Mouse (Mus musculus): ENCODE results near the gene Cacna1e. TPM values are rescaled to one million over a fixed set of nuclear protein-coding genes. Genes with fewer than 3 reads are reported as not detected.

The Cacna1e gene
- polyA plus RNA-seq, 1 experiment from 2014 or later = 0.20 TPM

- no peak overlapping the region for H3K4me2 ChIP-seq (ENCODE audit: low read depth, low read length)
- no peaks in the 10 kb centered on the region for H3K27me3 ChIP-seq (ENCODE audit: insufficient read depth, low read length)
- H3K9me3 ChIP-seq (ENCODE audit: low read length) = no peaks in the 10 kb centered on the region
- DNase-seq (no peak), ATAC-seq (no peak)
- no peak overlapping the region for H3K27ac ChIP-seq (ENCODE audit: low read depth)
- H3K4me3 ChIP-seq (ENCODE audit: low read depth, low read length) = no peak overlapping the region
- no peak for TF ChIP-seq CTCF (IDR thresholded peaks at IDR 0.05; ENCODE audit: low read depth)
- no peak for TF ChIP-seq EP300 (IDR thresholded peaks at IDR 0.05; ENCODE audit: low read depth)
- no peak overlapping the region for H3K9ac ChIP-seq (replicated peaks)
- no peaks in the 10 kb centered on the region for H3K36me3 ChIP-seq (replicated peaks; ENCODE audit: insufficient read depth, low read length)
- WGBS (ENCODE audit: insufficient replicate concordance) = 76% methylated on average over 10 of the region's 10 CpGs
- H3K4me1 ChIP-seq (ENCODE audit: insufficient read depth) = no peaks in the 10 kb centered on the region
Observed at GRCm38 (mm10) chr1:154831269-154832167, 52.8 kb downstream of the Cacna1e start.

- Histone ChIP-seq H3K36me3 (replicated peaks; ENCODE audit: insufficient read depth, low read length) (no peaks in the 10 kb centered on the region), H3K4me1 (ENCODE audit: insufficient read depth) (no peaks in the 10 kb centered on the region), H3K27me3 (ENCODE audit: insufficient read depth, low read length) (no peaks in the 10 kb centered on the region), H3K4me3 (ENCODE audit: low read depth, low read length) (no peak overlapping the region), H3K4me2 (ENCODE audit: low read depth, low read length) (no peak overlapping the region), H3K9me3 (ENCODE audit: low read length) (no peaks in the 10 kb centered on the region), H3K9ac (replicated peaks) (no peak overlapping the region), H3K27ac (ENCODE audit: low read depth) (no peak overlapping the region)
- TF ChIP-seq CTCF (IDR thresholded peaks at IDR 0.05; ENCODE audit: low read depth) = no peak
- DNase-seq (no peak), ATAC-seq (no peak)
- WGBS (ENCODE audit: insufficient replicate concordance) = 77% methylated on average over 6 of the region's 6 CpGs
Observed at GRCm38 (mm10) chr1:154830051-154830450, 54.2 kb downstream of the Cacna1e start.

GRCm38 (mm10) chr1:154823098-154823497 lies 61.2 kb downstream of the Cacna1e start:
- no peaks in the 10 kb centered on the region for H3K9me3 ChIP-seq (ENCODE audit: low read length)
- H3K9ac ChIP-seq (replicated peaks) = no peak overlapping the region
- no peak overlapping the region for H3K27ac ChIP-seq (ENCODE audit: low read depth)
- DNase-seq (no peak), ATAC-seq (no peak)
- no peak overlapping the region for H3K4me3 ChIP-seq (ENCODE audit: low read depth, low read length)
- WGBS (ENCODE audit: insufficient replicate concordance) = 50% methylated on average over 3 of the region's 3 CpGs
- no peaks in the 10 kb centered on the region for H3K4me1 ChIP-seq (ENCODE audit: insufficient read depth)
- TF ChIP-seq EP300 (IDR thresholded peaks at IDR 0.05; ENCODE audit: low read depth) = no peak
- no peak for TF ChIP-seq CTCF (IDR thresholded peaks at IDR 0.05; ENCODE audit: low read depth)
- no peaks in the 10 kb centered on the region for H3K36me3 ChIP-seq (replicated peaks; ENCODE audit: insufficient read depth, low read length)
- no peak overlapping the region for H3K4me2 ChIP-seq (ENCODE audit: low read depth, low read length)
- no peaks in the 10 kb centered on the region for H3K27me3 ChIP-seq (ENCODE audit: insufficient read depth, low read length)

- TF ChIP-seq EP300 (IDR thresholded peaks at IDR 0.05; ENCODE audit: low read depth) (no peak), CTCF (IDR thresholded peaks at IDR 0.05; ENCODE audit: low read depth) (no peak)
- Histone ChIP-seq H3K4me1 (ENCODE audit: insufficient read depth) (no peaks in the 10 kb centered on the region), H3K27me3 (ENCODE audit: insufficient read depth, low read length) (no peaks in the 10 kb centered on the region), H3K4me2 (ENCODE audit: low read depth, low read length) (no peak overlapping the region), H3K27ac (ENCODE audit: low read depth) (no peak overlapping the region), H3K36me3 (replicated peaks; ENCODE audit: insufficient read depth, low read length) (no peaks in the 10 kb centered on the region), H3K9me3 (ENCODE audit: low read length) (no peaks in the 10 kb centered on the region), H3K4me3 (ENCODE audit: low read depth, low read length) (no peak overlapping the region), H3K9ac (replicated peaks) (no peak overlapping the region)
- ATAC-seq (no peak), DNase-seq (no peak)
- 76% methylated on average over 7 of the region's 7 CpGs for WGBS (ENCODE audit: insufficient replicate concordance)
Observed at GRCm38 (mm10) chr1:154820422-154820821, 63.9 kb downstream of the Cacna1e start.

GRCm38 (mm10) chr1:154819960-154820359 lies 64.3 kb downstream of the Cacna1e start:
- ATAC-seq = no peak
- no peaks in the 10 kb centered on the region for H3K27me3 ChIP-seq (ENCODE audit: insufficient read depth, low read length)
- no peaks in the 10 kb centered on the region for H3K36me3 ChIP-seq (replicated peaks; ENCODE audit: insufficient read depth, low read length)
- H3K4me3 ChIP-seq (ENCODE audit: low read depth, low read length) = no peak overlapping the region
- DNase-seq = no peak
- no peak overlapping the region for H3K27ac ChIP-seq (ENCODE audit: low read depth)
- no peak overlapping the region for H3K9ac ChIP-seq (replicated peaks)
- no peaks in the 10 kb centered on the region for H3K9me3 ChIP-seq (ENCODE audit: low read length)
- H3K4me2 ChIP-seq (ENCODE audit: low read depth, low read length) = no peak overlapping the region
- H3K4me1 ChIP-seq (ENCODE audit: insufficient read depth) = no peaks in the 10 kb centered on the region
- TF ChIP-seq CTCF (IDR thresholded peaks at IDR 0.05; ENCODE audit: low read depth) = no peak
- TF ChIP-seq EP300 (IDR thresholded peaks at IDR 0.05; ENCODE audit: low read depth) = no peak
- 71% methylated on average over 2 of the region's 2 CpGs for WGBS (ENCODE audit: insufficient replicate concordance)

- 20% methylated on average over 1 of the region's 1 CpGs for WGBS (ENCODE audit: insufficient replicate concordance)
- no peaks in the 10 kb centered on the region for H3K36me3 ChIP-seq (replicated peaks; ENCODE audit: insufficient read depth, low read length)
- ATAC-seq = no peak
- DNase-seq = no peak
- H3K9me3 ChIP-seq (ENCODE audit: low read length) = no peaks in the 10 kb centered on the region
- no peak overlapping the region for H3K4me2 ChIP-seq (ENCODE audit: low read depth, low read length)
- no peak overlapping the region for H3K27ac ChIP-seq (ENCODE audit: low read depth)
- H3K27me3 ChIP-seq (ENCODE audit: insufficient read depth, low read length) = no peaks in the 10 kb centered on the region
- no peaks in the 10 kb centered on the region for H3K4me1 ChIP-seq (ENCODE audit: insufficient read depth)
- no peak for TF ChIP-seq EP300 (IDR thresholded peaks at IDR 0.05; ENCODE audit: low read depth)
- H3K9ac ChIP-seq (replicated peaks) = no peak overlapping the region
- H3K4me3 ChIP-seq (ENCODE audit: low read depth, low read length) = no peak overlapping the region
Observed at GRCm38 (mm10) chr1:154818742-154819141, 65.6 kb downstream of the Cacna1e start.
